Mouse (Mus musculus): Measurements from ENCODE around the gene Crhr1.

- TF ChIP-seq POLR2A (IDR thresholded peaks at IDR 0.05; ENCODE audit: insufficient read depth, low read length) (no peak), CTCF (IDR thresholded peaks at IDR 0.05; ENCODE audit: low read depth, low read length) (no peak), EP300 (IDR thresholded peaks at IDR 0.05; ENCODE audit: insufficient read depth, low read depth, low read length) (no peak)
Measured at GRCm38 (mm10) chr11:104106329-104106728, 26.3 kb upstream of the Crhr1 start.

Data from ES-Bruce4 (cell line).